Mouse (Mus musculus) ovary, adult 10 weeks (tissue): Measurements from ENCODE around the gene Uap1. TPM values are rescaled to one million over a fixed set of nuclear protein-coding genes. Genes with fewer than 3 reads are reported as not detected.

ENCODE experiments used
- polyA plus RNA-seq: library from polyadenylated mRNA; stranded (reverse); fragments of 350-450 nt; fragmentation: Illumina TruSeq; extraction: RNeasy Lipid Tissue Mini Kit (QIAGEN cat#74804); gene quantifications from one replicate; pipeline ENCODE4 v1.2.3, GENCODE M21; 2014

Uap1 gene
- polyA plus RNA-seq = 42.6 TPM

DNA sequence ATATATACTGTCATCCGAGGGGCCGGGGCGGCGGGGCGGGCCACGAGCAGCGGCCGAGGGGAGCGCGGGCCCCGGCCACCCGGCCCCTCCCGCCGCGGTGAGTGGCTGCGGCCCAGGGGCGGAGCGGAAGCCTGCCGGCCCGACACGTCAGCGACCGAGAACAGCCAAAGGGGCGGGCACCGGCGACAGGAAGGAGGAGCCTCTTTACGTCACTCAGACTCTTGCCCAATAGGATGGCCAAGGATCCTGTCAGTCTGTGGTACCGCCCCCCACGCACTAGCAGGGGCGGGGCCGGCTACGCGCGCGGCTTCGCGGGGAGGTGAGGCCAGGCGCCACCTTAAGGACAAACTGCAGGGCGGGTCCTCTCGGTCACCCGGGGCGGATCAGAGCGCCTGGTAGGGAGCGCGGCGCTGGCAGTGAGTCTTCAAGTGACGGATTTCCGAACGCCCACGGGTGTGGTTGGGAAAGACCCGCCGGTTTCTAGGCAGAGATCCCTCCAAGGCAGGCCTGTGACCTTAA lies at the start of gene Uap1:
Gene Uap1, minus strand, starts transcription at position 144 of the 519 bp plus-strand sequence.

DNA sequence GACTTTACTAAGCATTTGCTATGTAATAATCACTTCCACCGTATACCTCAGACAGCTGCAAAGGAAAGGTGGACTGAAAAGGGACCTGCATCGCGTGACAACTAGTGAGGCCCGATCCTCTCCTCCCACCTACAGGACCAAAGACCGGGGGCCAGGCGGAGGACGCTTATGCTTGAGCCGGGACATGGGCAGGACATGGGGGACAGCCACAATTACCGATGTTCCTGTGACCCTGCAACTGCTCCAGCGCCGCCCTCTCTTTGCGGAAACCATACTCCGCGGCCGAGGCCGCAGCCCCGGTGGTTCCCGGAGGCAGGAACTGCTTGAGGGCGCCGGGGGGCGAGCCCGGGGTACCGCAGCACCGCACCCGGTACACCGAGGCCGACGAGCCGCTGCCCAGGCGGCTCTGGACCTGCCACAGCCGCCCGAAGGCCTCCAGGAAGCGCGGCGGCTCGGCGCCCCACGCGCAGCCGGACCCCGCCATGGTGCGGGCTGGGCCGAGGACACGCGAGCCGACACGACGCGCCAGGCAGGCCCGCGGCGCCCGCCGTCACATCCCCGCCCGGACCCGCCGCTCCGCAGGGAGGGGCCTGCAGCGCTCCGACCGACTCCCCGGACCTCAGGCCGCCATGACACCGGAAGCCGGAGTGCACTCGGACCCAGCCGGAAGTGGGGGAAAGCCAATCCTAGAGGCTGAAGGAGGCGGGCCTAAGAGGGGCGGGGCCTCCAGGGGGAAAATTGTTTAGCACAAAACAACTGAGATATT lies 40.2 kb upstream of the Uap1 start, which contains the start of gene Uhmk1:
Gene Uhmk1, minus strand, starts transcription at position 641 of the 766 bp plus-strand sequence.

DNA sequence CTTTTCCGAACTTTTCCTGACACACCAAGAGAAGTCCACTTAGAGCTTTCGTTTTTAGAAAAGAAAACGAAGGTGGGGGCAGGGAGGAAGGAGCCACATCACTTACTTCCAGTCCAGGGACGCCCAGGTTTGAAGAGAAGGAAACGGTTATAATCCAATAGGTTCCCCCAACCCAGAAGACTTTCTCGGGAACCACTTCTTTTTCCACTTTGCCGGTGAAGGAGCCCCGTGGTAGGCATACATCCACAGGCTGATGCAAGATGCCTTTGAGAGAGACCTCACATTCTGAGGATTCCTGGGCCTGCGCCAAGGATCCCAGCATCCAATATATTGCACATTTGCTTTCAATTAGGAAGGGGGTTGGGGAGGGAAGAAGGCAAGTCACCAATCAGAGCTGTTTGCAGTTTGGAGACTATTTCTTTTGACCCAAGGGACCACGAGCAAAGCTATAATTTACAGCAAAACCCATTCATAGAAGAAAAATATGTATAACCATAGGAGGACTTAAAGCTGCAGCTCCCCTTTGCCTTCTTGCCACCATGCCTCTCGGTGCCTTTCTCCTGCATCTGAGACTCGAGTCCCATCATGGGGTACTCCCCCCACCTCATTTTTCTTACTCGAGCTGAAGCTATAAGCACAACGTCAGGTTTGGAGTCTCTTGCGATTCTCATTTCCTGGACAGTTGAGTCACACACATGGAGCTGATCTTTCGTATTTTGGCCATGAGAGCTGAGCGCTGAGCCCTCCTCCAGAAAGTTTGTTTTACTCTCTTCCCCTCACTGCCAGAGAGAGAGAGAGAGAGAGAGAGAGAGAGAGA lies 64.0 kb downstream of the Uap1 start, which contains the start of gene Ddr2:
Gene Ddr2, minus strand, starts transcription at position 247 of the 817 bp plus-strand sequence.

Other genes with a start within 250 kb of the Uap1 start
- gene Ccdc190, start 246.3 kb downstream of the Uap1 start, polyA plus RNA-seq = not detected
- gene Hsd17b7, start 205.7 kb downstream of the Uap1 start, polyA plus RNA-seq = 30.6 TPM
- gene Ddr2, start 64.2 kb downstream of the Uap1 start, polyA plus RNA-seq = 112 TPM
- gene Uhmk1, start 40.4 kb upstream of the Uap1 start, polyA plus RNA-seq = 69.2 TPM
- gene Sh2d1b2, start 57.8 kb upstream of the Uap1 start, polyA plus RNA-seq = not detected
- gene Sh2d1b1, start 102.4 kb upstream of the Uap1 start, polyA plus RNA-seq = 1.0 TPM
- gene Gm7694, start 131.4 kb upstream of the Uap1 start, polyA plus RNA-seq = 5.5 TPM
- gene Spata46, start 133.8 kb upstream of the Uap1 start, polyA plus RNA-seq = not detected